ENCODE assay signal across 8 mouse cellular contexts in genomic region chr3:82362452-82362851, GRCm38 (mm10). TPM values are rescaled to one million over a fixed set of nuclear protein-coding genes. Genes with fewer than 3 reads are reported as not detected.
DNase-seq lines count a peak whose midpoint lies in the region; ATAC-seq and TF ChIP-seq lines count a peak whose summit lies in the region.

No protein-coding gene starts in this region.

- H3K4me3 ChIP-seq in liver, embryonic 11.5 days (ENCODE audit: low read depth, low read length): no peak overlapping the region
- H3K4me3 ChIP-seq in bone marrow macrophage, adult 2 months (ENCODE audit: insufficient read depth, low read length): no peak overlapping the region

- TF ChIP-seq CTCF in bone marrow macrophage, adult 2 months (IDR thresholded peaks at IDR 0.05; ENCODE audit: low read depth, low read length): 0 out of 2 replicates have a peak, but pooled peaks have one; percentile 14

- TF ChIP-seq POLR2A in bone marrow macrophage, adult 2 months (IDR thresholded peaks at IDR 0.05; ENCODE audit: borderline replicate concordance, low read depth, low read length): no peak

- H3K4me2 ChIP-seq in liver, embryonic 11.5 days: no peak overlapping the region

- H3K36me3 ChIP-seq in liver, embryonic 11.5 days (ENCODE audit: control insufficient read depth, insufficient read depth, low read length): no peaks in the 10 kb centered on the region

- DNase-seq in embryo, embryonic 10 days (ENCODE audit: low spot score): peak; percentile 63
- DNase-seq in embryo, embryonic 9.5 days (ENCODE audit: extremely low spot score): no peak
- peak; percentile 14 for DNase-seq in liver
- no peak for DNase-seq in liver, embryonic 11.5 days (ENCODE audit: low spot score)
- DNase-seq in mesoderm, embryonic 11.5 days (ENCODE audit: low read depth, low spot score): peak; percentile 18
- DNase-seq in ovary, postnatal 10 days (ENCODE audit: low spot score): no peak
- no peak for DNase-seq in frontal cortex, postnatal 14 days (ENCODE audit: low spot score in 2 of 2)

- no peaks in the 10 kb centered on the region for H3K4me1 ChIP-seq in liver, embryonic 11.5 days (replicated peaks; ENCODE audit: control insufficient read depth, insufficient read depth, low read length)
- peaks cover 3% of the 10 kb centered on the region; the same call in 1 of the 2 replicates for H3K4me1 ChIP-seq in bone marrow macrophage, adult 2 months (ENCODE audit: control insufficient read depth, insufficient read depth, low read length)

- 25% methylated on average over 4 of the region's 4 CpGs for WGBS in liver, embryonic 11.5 days

- H3K9ac ChIP-seq in liver, embryonic 11.5 days (ENCODE audit: low read depth, low read length): no peak overlapping the region

- H3K27me3 ChIP-seq in liver, embryonic 11.5 days (replicated peaks; ENCODE audit: control insufficient read depth, insufficient read depth, low read length): no peaks in the 10 kb centered on the region

- no peak overlapping the region for H3K27ac ChIP-seq in liver, embryonic 11.5 days (ENCODE audit: low read depth, low read length)
- H3K27ac ChIP-seq in bone marrow macrophage, adult 2 months (ENCODE audit: insufficient read depth, low read depth, low read length): no peak overlapping the region

- H3K9me3 ChIP-seq in liver, embryonic 11.5 days (ENCODE audit: control insufficient read depth, low read length): no peaks in the 10 kb centered on the region

- no peak; the same call in 1 of the 2 replicates for ATAC-seq in liver, embryonic 11.5 days (replicated peaks; ENCODE audit: low FRiP score)

RNA-seq across cellular contexts. Expression of gene Map9, which starts 4.6 kb away (rescaled TPM):
- polyA plus RNA-seq in liver, embryonic 11.5 days (2014; fragmentation: Nextera tagmentation; extraction: Ambion mirVana): 1.5 and 1.8 TPM in 2 replicates
- polyA plus RNA-seq in bone marrow macrophage, adult 2 months (2012; ENCODE audit: insufficient read depth, insufficient read length, missing spikeins): not detected in 2 replicates

Comparison
In these comparisons a context has a peak if more than half of its experiments do, and no peak if none do; other contexts are left out.
1. DNase-seq: peak in embryo, embryonic 10 days (single experiment), liver (single experiment) and mesoderm, embryonic 11.5 days (single experiment); none in embryo, embryonic 9.5 days (single experiment), liver, embryonic 11.5 days (single experiment), ovary, postnatal 10 days (single experiment) and frontal cortex, postnatal 14 days (0 of 2).